Mouse (Mus musculus) bone marrow, adult 2 months (tissue): Measurements from ENCODE around the gene Olfr353.

Source experiments
- CTCF ChIP-seq: fragments of 200-500 bp; IDR thresholded peaks from 2 replicates; pipeline ENCODE4 v1.5.1; 2011; ENCODE audit warnings: low read length, control low read depth; ENCODE audit not compliant: control insufficient read depth, insufficient read depth
- POLR2A ChIP-seq: fragments of 200-500 bp; IDR thresholded peaks from 2 replicates; pipeline ENCODE4 v1.6.1; 2011; ENCODE audit warnings: low read depth, mild to moderate bottlenecking, control low read depth, low read length, borderline replicate concordance; ENCODE audit not compliant: control insufficient read depth

- TF ChIP-seq POLR2A (no peak), CTCF (no peak)
These were observed 4.4 kb upstream of the Olfr353 start for GRCm38 (mm10) chr2:36897114-36897513.
